Mouse (Mus musculus): Measurements from ENCODE around the gene Gm28042. TPM values are rescaled to one million over a fixed set of nuclear protein-coding genes. Genes with fewer than 3 reads are reported as not detected.

The Gm28042 gene
- polyA plus RNA-seq, 1 experiment from 2014 or later = 4.3 TPM

- peak overlapping the region; percentile 14; the same call in 1 of the 2 replicates for H3K9ac ChIP-seq (ENCODE audit: low read length)
- peak; percentile 82 for TF ChIP-seq CTCF (IDR thresholded peaks at IDR 0.05; ENCODE audit: low read depth)
- no peak for TF ChIP-seq EP300 (optimal IDR thresholded peaks at IDR 0.05)
- H3K4me3 ChIP-seq (ENCODE audit: low read depth, low read length) = peak overlapping the region; percentile 24
- peak; percentile 85 for DNase-seq (ENCODE audit: low spot score)
- H3K27me3 ChIP-seq (ENCODE audit: control insufficient read depth, insufficient read depth, low read length) = no peaks in the 10 kb centered on the region
- 1% methylated on average over 36 of the region's 36 CpGs for WGBS
- H3K27ac ChIP-seq (replicated peaks) = no peak overlapping the region
- H3K9me3 ChIP-seq (ENCODE audit: control insufficient read depth, low read length) = no peaks in the 10 kb centered on the region
- H3K36me3 ChIP-seq (ENCODE audit: control insufficient read depth, insufficient read depth, low read length) = no peaks in the 10 kb centered on the region
- ATAC-seq (ENCODE audit: low FRiP score, low TSS enrichment) = peak; percentile 76
- H3K4me2 ChIP-seq (replicated peaks; ENCODE audit: low read depth) = peak overlapping the region; percentile 55
- H3K4me1 ChIP-seq (replicated peaks; ENCODE audit: control insufficient read depth, insufficient read depth) = no peaks in the 10 kb centered on the region
Observed at GRCm38 (mm10) chr2:120076076-120076705, 48.9 kb downstream of the Gm28042 start.

- H3K4me1 ChIP-seq (replicated peaks; ENCODE audit: control insufficient read depth, insufficient read depth) = peaks cover 3% of the 10 kb centered on the region; the same call in 1 of the 2 replicates
- 67% methylated on average over 2 of the region's 2 CpGs for WGBS
- no peaks in the 10 kb centered on the region for H3K27me3 ChIP-seq (ENCODE audit: control insufficient read depth, insufficient read depth, low read length)
- TF ChIP-seq CTCF (IDR thresholded peaks at IDR 0.05; ENCODE audit: low read depth) (peak; percentile 25; the same call in 1 of the 2 replicates), EP300 (optimal IDR thresholded peaks at IDR 0.05) (no peak)
- ATAC-seq (ENCODE audit: low FRiP score, low TSS enrichment) = no peak
- no peak overlapping the region for H3K9ac ChIP-seq (ENCODE audit: low read length)
- H3K27ac ChIP-seq (replicated peaks) = no peak overlapping the region
- H3K4me3 ChIP-seq (ENCODE audit: low read depth, low read length) = no peak overlapping the region
- no peak overlapping the region for H3K4me2 ChIP-seq (replicated peaks; ENCODE audit: low read depth)
- no peaks in the 10 kb centered on the region for H3K36me3 ChIP-seq (ENCODE audit: control insufficient read depth, insufficient read depth, low read length)
- no peak for DNase-seq (ENCODE audit: low spot score)
- no peaks in the 10 kb centered on the region for H3K9me3 ChIP-seq (ENCODE audit: control insufficient read depth, low read length)
Observed at GRCm38 (mm10) chr2:120082416-120082815, 55.1 kb downstream of the Gm28042 start.

GRCm38 (mm10) chr2:120084593-120085361 lies 57.5 kb downstream of the Gm28042 start:
- peak; percentile 87 for ATAC-seq (ENCODE audit: low FRiP score, low TSS enrichment)
- no peak for TF ChIP-seq EP300 (optimal IDR thresholded peaks at IDR 0.05)
- TF ChIP-seq CTCF (IDR thresholded peaks at IDR 0.05; ENCODE audit: low read depth) = peak; percentile 84
- 45% methylated on average over 14 of the region's 14 CpGs for WGBS
- Histone ChIP-seq H3K9ac (ENCODE audit: low read length) (peak overlapping the region; percentile 23; the same call in 1 of the 2 replicates), H3K4me1 (replicated peaks; ENCODE audit: control insufficient read depth, insufficient read depth) (peaks cover 3% of the 10 kb centered on the region; the same call in 1 of the 2 replicates), H3K4me2 (replicated peaks; ENCODE audit: low read depth) (no peak overlapping the region), H3K27ac (replicated peaks) (peak overlapping the region; percentile 53), H3K4me3 (ENCODE audit: low read depth, low read length) (no peak overlapping the region), H3K9me3 (ENCODE audit: control insufficient read depth, low read length) (no peaks in the 10 kb centered on the region), H3K27me3 (ENCODE audit: control insufficient read depth, insufficient read depth, low read length) (no peaks in the 10 kb centered on the region), H3K36me3 (ENCODE audit: control insufficient read depth, insufficient read depth, low read length) (no peaks in the 10 kb centered on the region)
- peak; percentile 85 for DNase-seq (ENCODE audit: low spot score)

DNA sequence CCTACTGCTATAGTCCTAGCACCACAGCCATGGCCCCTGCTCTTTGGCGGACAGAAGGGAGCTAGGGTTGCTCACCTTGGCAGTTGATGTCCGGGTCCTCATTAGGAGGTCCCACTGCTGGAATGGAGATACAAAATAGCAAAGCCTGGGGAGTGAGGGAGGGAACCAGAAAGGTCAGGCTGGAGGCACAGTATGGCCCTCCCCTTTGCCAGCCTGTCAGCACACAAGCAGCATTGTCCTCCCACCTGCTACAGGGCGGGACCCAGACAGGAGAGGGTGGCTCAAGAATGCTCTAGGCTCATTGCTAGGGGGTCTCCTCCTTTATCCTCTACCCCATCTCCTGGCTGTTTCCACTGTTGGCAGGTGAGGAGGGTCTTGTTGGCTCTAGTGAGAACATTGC lies 58.7 kb downstream of the Gm28042 start:
- DNase-seq (ENCODE audit: low spot score) = no peak
- Histone ChIP-seq H3K27ac (replicated peaks) (no peak overlapping the region), H3K4me3 (ENCODE audit: low read depth, low read length) (no peak overlapping the region), H3K27me3 (ENCODE audit: control insufficient read depth, insufficient read depth, low read length) (no peaks in the 10 kb centered on the region), H3K4me1 (replicated peaks; ENCODE audit: control insufficient read depth, insufficient read depth) (peaks cover 3% of the 10 kb centered on the region; the same call in 1 of the 2 replicates), H3K9me3 (ENCODE audit: control insufficient read depth, low read length) (no peaks in the 10 kb centered on the region), H3K4me2 (replicated peaks; ENCODE audit: low read depth) (no peak overlapping the region), H3K36me3 (ENCODE audit: control insufficient read depth, insufficient read depth, low read length) (no peaks in the 10 kb centered on the region), H3K9ac (ENCODE audit: low read length) (no peak overlapping the region)
- TF ChIP-seq CTCF (IDR thresholded peaks at IDR 0.05; ENCODE audit: low read depth) = no peak
- TF ChIP-seq EP300 (optimal IDR thresholded peaks at IDR 0.05) = no peak
- 89% methylated on average over 3 of the region's 3 CpGs for WGBS
- no peak for ATAC-seq (ENCODE audit: low FRiP score, low TSS enrichment)

DNA sequence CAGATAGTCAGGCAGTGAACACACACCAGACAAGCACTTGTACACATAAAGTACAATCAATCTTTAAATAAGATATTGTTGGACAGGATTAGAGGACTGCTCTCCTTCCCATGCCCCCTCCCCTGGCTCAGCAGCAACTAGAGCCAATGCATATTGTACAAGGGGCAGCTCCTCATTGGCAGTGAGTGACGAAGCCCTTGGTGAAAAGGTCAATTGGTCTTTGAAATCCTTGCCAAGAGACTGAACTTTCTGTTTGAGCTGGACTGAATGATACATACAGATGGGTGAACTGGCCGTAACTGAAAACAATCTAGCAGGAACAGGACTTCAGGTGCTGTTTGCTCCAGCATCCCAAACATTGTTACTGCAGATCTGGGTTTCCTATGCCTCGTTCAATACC lies 60.1 kb downstream of the Gm28042 start:
- Histone ChIP-seq H3K9me3 (ENCODE audit: control insufficient read depth, low read length) (no peaks in the 10 kb centered on the region), H3K9ac (ENCODE audit: low read length) (no peak overlapping the region), H3K4me1 (replicated peaks; ENCODE audit: control insufficient read depth, insufficient read depth) (peaks cover 3% of the 10 kb centered on the region; the same call in 1 of the 2 replicates), H3K27ac (replicated peaks) (no peak overlapping the region), H3K4me3 (ENCODE audit: low read depth, low read length) (no peak overlapping the region), H3K27me3 (ENCODE audit: control insufficient read depth, insufficient read depth, low read length) (no peaks in the 10 kb centered on the region), H3K4me2 (replicated peaks; ENCODE audit: low read depth) (no peak overlapping the region), H3K36me3 (ENCODE audit: control insufficient read depth, insufficient read depth, low read length) (no peaks in the 10 kb centered on the region; the same call in 1 of the 2 replicates)
- no peak for TF ChIP-seq CTCF (IDR thresholded peaks at IDR 0.05; ENCODE audit: low read depth)
- no peak for TF ChIP-seq EP300 (optimal IDR thresholded peaks at IDR 0.05)
- DNase-seq (ENCODE audit: low spot score) = no peak
- no peak for ATAC-seq (ENCODE audit: low FRiP score, low TSS enrichment)
- 74% methylated on average over 3 of the region's 3 CpGs for WGBS

Data from stomach, postnatal 0 days (tissue).